Mouse (Mus musculus) ES-E14 (cell line): Measurements from ENCODE around the gene Nfatc2.

Experiments used
- CHD2 ChIP-seq: IDR thresholded peaks from 2 replicates; pipeline ENCODE4 v1.6.1; 2014; ENCODE audit warnings: mild to moderate bottlenecking, low read depth, low read length, inconsistent platforms
- HCFC1 ChIP-seq: IDR thresholded peaks from 2 replicates; pipeline ENCODE4 v1.6.1; 2012; ENCODE audit warnings: low read length, inconsistent platforms, borderline replicate concordance; ENCODE audit not compliant: insufficient read depth
- ZC3H11A ChIP-seq: IDR thresholded peaks from 2 replicates; pipeline ENCODE4 v1.6.1; 2012; ENCODE audit warnings: low read depth, mild to moderate bottlenecking, inconsistent platforms, low read length, borderline replicate concordance
- ZNF384 ChIP-seq: IDR thresholded peaks from 2 replicates; pipeline ENCODE4 v1.6.1; 2012; ENCODE audit warnings: low read depth, low read length, inconsistent platforms

GRCm38 (mm10) chr2:168573866-168574265 is 27.6 kb downstream of the Nfatc2 start:
- TF ChIP-seq HCFC1 (no peak), CHD2 (no peak), ZC3H11A (no peak), ZNF384 (no peak)
